Mouse (Mus musculus): ENCODE data around the gene Cnot2.

DNA sequence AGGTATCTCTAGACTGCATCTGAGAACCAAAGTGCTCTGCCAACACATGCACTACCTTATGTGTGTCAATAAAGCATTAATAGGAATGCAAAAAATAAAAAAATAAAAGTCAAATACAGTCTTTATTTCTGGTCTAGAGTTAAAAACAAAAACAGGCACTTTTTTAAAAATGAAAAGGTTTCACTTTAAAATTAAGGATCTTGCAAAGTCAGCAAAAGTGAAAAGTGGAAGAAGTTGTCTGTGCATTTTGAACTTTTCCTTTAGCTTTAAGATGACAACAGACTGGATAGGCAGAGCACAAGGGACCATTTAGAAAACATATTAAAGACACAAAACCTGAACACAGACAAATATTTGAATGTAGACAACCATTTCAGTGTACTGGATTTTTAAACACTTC is 1.8 kb downstream of the Cnot2 start:
- TF ChIP-seq CTCF (IDR thresholded peaks at IDR 0.05; ENCODE audit: insufficient read depth, low read length), result no peak
- no peak for TF ChIP-seq POLR2A (IDR thresholded peaks at IDR 0.05; ENCODE audit: borderline replicate concordance, extremely low read depth, low read depth, low read length)
